Mouse (Mus musculus) telencephalon, adult 2 months (tissue): ENCODE measurements around the gene Myo10.
A peak's percentile ranks its signal among the peaks of the same experiment; 100 is the strongest.

ENCODE experiments used
- DNase-seq: peaks from one replicate; pipeline ENCODE4 v3.0.0-alpha.2; 2011; ENCODE audit warnings: low read depth, low spot score

The Myo10 gene

DNA sequence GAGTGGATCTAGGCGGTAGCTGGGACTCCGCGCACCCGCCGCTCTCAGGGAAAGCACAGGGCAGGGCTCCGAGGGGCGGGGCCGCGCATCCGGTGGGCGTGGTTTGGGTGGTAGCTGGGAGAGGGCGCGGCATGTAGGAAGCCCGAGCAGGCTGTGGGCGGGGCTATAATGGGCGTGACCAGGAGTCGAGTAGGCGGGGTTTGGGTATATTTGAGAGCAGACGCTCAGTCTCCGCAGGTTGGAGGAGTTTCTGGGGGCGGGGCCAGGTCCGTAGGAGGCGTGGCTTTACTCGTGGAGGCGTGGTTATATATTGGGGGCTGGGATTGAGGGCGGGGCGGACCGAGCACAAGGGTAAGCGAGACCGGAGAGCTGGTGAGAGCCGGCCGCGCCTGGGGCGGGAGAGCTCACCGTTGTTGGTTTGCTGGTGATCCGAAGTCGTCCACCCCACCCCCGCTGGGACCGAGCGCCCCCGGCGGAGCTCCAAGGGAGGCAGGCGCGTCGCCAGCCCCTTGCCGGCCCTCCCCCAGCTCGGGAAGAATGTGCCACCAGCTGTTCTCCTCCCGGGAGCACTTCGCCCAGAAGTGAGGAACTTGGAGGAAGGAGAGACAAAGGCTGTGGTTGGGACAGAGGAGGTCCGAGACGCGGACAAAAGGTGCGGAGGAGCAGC is at the start of gene Myo10:
Gene Myo10, plus strand, starts transcription at position 326 of the 667 bp plus-strand sequence.
- peak; percentile 85 for DNase-seq

DNA sequence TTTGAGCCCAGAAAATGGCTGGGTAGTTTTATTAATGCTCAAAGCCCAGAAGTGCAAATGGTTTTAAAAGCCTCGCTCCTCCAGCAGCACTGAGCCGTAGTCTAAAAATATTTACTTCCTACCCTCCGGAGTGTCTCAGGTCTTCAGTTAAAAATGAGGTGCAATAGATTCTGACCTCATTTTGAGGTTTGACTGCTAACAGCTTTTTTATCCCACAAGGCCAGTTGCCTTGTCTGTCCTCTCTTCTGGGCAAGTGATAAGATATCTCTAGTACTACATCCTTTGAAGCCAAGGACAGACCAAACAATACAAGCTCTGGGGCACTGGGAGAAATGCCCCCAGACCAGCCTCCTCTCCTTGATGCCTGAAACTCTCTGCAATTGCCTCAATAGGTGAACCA is 49.2 kb upstream of the Myo10 start:
- no peak for DNase-seq

DNA sequence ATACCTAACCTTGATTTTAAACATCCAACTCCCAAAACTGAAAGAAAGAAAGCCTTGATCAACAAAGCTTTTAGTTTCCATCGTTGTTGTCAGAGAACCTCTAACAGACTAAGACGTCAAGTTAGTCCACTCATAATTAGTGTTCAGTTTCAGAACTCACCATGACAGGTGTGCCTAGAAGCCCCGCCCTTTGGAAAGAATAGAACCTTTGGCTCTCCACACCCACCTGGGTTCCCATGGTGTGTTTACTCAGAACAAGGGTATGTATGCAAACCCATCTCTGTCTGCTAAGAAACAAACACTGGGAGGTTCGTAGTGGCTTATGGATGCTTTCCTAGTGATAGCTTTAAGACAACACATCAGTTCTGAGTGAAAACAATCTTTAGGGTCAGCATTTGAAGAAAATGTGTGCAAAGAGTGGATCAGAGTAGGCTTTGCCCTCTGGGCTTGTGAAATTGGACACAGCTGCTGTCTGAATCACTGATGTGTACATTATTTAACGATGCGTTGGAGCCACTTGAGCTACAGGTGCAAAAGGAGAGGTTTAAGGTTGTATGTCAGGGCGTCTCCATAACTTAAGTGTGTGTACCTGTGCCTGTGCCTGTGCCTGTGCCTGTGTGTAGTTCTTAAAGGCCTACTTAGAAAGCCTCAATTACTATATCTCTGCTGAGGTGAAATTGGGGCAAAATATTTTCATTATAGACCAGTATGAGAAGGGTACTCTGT is 48.3 kb upstream of the Myo10 start:
- no peak for DNase-seq

DNA sequence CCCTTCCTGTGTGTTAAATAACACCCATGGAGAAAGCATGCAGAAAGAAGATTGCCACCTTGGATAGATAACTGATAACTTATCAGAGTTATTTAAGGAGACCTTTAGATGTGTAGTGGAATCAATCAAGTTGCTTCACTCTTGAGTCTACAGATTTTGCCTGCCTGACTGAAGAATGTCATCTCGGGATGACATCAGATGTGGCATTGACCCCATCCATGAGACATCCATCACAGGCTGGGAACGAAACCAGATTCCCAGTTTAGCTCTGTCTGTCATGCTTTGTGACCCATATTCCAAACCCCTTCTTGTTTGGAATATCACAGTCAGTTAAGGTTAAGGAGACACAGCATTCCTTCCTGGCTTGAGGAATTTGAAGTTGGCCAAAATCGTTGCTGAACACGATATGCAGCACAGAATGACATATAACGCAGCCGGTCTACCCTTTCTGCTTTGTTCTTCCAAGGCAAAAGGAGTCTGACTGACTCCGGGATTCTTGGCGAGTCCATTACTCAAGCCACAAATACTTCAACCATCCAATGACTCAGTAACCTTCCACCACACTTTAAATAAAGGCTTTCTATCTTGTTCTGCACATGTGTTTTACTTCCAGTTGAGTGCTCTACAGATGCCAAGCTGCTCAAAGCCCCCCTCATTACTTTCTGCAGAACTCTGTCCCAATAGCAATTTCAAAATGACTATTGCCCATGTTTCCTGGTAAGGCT is 44.8 kb upstream of the Myo10 start:
- DNase-seq: no peak

DNA sequence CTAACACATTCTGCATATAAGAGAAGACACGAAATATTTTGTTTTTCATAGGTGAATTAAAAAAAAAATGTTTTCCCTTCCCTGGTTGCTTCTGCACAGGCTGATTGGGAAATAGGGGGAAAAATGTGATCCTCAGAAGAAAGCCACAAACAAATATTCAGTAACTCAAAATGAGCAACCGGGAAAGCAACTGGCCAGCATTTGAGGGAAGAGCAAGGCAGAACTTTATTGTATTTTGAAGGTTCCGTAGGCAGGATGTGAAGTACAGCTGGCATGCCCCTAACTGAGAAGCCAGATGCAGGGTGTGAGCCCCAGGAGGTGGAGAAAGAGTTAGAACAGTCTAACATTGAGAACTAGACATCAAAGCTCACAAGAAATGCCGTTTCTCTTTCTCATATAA is 44.0 kb upstream of the Myo10 start:
- DNase-seq: no peak

DNA sequence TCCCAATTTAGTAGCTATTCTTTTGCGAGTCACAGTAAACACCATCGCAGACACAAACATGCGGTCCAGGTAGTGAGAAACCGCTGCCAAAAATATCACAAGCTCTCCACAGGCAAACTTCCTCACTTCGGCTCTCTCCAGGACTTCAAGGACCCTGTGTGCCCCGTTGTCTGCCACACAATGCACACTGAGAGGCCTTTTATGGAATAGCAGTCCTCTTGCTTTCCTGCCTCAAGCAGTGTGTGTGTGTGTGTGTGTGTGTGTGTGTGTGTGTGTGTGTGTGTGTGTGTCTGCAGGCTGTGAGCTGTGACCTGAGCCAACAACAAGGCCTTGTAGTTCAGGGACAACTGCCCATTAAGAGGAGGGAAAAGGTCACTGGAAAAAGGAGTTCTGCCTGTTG is 41.6 kb upstream of the Myo10 start:
- no peak for DNase-seq

DNA sequence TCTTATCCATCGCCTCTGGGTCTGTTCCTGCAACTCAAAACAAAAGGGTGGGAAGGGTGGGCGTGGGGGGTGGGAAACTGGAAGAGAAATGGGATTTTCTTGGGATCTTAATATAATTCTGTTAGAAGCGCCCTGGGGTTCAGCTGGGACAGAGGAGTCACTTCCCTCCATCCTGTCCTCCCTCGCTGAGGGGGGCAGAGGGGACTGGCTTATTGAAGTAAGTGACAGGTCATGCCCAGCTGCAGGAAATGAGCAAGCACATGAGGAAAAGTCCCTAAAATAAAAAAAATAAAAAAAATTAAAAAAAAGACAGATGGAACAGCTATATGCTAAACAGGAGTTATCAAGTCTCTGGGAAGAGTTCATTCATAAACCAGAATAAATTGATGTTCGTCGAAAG is 40.3 kb upstream of the Myo10 start:
- DNase-seq: no peak

DNA sequence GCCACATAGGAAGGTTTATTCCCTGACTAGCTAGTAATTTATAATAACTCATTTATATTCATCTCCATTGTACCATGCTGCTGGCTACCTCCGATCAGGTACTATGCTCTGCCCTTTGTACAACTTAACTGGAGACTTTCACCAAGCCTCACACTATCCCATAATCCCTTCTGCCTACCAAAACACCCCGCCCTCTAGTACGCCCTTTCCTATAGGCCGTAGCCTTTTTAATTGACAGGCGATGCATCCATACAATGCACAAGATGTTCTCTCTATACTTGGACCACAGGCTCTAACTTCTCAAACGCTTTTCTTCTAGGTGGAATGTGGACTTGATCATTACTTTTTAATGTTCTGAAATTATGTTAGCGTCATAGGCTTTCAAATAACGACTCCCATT is 39.0 kb upstream of the Myo10 start:
- no peak for DNase-seq

DNA sequence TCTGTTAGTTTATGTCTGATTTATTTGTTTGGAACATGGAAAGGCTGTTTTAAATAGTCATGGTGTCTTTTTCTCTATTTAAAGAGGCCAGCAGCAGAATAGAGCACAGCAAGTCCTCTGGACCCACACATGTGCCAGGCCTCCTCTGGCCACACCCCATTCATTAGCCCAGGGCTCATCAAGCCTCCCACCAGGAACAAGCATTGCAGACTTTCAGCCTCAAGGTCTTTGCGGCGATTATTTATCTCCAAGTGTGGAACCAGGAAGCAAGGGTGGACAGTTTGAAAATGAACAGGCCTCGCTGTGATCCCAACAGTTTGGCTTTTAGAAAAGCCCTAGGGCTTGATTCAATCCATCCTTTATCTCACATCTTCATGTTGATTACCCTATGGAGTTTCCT is 35.5 kb upstream of the Myo10 start:
- no peak for DNase-seq

DNA sequence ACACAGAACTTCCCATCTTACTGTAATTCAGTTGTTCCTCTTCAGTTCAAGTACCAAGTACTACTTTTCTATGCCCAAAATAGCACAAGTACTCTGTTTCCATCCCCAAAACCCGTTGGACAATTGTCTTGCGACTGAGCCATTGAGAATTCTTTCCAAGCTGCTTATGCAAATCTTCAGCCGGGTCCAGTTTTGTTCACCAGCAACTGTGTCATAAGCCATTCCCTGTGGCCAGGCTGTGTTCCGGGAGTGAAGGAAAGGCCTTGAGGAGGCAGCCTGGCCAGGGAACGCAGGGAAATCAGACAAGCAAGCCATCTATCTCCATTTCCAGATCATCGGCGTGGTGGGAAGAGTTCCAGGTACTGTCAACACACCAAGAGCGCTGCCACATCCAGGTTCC is 34.4 kb upstream of the Myo10 start:
- DNase-seq: no peak

DNA sequence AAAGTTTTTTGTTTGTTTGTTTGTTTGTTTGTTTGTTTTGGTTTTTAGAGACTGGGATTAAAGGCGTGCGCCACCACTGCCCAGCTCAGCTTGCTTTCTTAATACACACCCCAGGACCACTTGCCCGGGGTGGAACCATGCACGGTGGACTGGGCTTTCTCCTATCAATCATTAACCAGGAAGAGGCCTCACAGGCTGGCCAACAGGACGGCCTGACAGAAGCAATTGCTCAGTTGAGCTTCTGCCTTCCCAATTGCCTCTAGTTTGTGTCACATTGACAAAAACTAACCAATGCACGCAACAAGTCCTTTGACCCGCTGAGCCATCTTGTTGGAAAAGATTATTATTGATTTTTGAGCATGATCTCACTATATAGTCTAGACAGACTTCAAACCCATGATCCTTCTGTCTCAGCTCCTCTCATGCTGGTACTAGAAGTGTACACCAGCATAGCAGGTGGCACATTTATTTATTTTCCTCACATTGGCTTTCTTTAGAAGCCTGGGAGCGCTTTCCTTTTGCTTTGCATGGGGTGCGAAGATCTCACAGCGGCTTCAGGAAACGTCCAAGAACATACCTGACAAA is 32.9 kb upstream of the Myo10 start:
- no peak for DNase-seq

DNA sequence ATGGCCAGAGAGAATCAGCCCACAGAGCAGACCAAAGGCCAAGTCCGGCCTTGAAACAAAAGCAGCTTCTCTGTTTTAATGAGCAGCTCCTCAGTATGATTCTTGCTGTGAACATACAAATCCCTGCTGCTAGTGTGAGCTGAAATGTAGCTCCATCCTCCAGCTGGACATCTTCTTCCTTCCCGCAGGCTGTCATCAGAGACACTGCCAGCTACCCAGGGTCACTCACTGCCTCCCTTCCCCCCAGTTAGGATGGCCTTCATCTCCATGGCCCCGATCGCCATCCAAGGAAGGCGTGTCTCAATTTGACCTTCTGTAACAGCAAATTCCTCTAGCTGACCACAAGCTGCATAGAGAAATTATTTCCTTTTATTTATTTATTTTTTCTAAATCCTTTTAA is 32.4 kb upstream of the Myo10 start:
- DNase-seq: no peak

DNA sequence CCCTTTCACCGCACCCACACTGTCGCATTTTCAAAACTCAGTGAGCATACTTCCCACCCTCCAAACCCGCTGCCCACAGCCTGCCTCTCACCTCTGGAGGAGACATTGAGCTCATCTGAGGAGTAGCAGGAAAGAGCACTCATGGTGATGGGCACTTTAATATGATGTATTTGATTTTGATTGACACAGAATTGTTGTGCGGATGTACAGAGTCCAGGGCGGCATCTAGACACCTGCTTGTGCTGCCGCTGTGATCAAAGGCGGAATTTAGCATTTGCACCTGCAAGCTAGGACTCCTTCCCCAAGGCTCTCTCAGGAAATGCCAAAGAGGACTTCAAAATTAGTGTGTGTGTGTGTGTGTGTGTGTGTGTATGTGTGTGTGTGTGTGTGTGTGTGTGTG is 31.4 kb upstream of the Myo10 start:
- no peak for DNase-seq

DNA sequence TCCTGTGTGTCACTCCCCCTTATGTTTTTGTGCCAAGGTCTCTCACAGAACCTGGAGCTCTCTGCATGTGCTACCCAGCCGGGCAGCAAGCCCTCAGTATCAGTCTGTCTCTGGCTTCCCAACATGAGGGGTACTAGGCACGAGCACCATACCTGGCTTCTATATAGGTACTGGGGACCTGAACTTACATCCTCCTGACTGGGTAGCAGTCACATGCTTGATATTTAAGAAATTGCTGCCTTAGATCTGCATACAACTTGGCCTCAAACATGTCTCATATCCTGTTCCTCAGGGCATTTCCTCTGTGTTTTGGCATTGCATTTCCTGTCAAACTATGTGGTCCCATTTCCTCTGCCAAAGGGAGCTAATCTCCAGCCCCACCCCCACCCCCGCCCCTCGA is 30.4 kb upstream of the Myo10 start:
- no peak for DNase-seq

DNA sequence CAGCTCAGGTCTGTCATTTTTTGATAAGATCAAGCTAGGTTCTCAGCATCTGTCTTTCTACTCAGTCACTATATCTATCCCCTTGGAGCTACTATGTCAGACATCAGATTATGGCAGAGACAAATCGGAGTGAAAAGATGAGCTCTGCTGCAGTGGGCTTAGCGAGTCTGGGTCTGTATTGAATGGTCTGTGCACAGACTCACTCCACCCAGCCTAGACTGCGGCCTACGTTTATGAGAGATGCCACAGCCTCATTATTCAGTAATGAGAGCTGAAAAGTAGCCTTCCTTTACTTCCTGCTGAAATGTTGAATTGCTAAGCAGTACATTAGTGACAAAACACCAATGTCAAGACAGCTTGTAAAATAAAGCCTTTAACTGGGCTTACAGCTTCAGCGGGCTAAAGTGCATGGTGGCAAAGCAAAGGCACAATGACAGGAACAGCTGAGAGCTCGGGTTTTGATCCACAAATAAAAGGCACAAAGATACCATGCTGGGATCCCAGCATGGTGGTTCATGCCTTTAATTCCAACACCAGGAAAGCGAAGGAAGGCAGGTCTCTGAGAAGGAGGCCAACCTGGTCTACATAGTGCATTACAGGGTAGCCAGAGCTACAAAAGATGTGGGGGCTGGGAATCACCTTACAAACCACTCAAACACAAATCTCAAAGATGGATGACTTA is 28.7 kb upstream of the Myo10 start:
- DNase-seq: no peak

DNA sequence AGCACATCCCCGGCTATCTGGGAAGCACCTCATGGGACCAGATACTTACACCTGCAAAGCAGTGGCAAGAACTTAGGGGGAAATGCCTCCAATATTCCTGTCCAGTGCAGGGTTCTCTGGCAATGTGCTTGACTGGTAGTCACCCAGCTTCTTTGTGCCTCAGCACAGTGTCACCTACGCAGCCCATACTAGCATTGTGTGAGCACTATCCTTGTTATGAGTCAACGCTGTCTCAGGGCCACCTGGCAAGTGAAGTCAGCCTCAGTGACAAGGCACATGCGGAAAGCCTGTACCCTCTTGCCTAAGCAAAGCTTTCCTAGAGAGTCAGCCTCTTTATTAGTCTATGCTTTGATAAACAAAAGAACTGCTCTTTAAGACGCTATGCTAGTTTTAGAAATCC is 24.0 kb upstream of the Myo10 start:
- DNase-seq: no peak

DNA sequence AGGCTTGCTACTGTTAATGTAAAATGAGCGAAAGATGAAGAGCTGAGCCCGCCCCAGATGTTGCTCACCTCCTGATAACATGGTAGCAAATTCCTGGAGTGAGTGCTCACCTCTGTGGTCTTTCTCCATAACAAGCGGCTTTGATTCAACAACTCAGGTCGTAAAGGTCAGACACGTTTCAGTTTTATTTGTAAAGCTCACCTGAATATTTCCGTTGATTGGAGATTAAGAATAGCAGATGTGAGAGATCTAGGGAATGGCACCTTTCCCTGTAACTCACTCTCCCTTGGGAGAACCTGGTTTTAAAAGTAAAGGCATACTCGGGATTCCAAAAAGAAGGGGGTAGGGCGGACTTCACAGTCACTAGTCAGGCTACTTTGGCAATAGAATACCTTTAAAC is 20.0 kb upstream of the Myo10 start:
- DNase-seq: no peak

DNA sequence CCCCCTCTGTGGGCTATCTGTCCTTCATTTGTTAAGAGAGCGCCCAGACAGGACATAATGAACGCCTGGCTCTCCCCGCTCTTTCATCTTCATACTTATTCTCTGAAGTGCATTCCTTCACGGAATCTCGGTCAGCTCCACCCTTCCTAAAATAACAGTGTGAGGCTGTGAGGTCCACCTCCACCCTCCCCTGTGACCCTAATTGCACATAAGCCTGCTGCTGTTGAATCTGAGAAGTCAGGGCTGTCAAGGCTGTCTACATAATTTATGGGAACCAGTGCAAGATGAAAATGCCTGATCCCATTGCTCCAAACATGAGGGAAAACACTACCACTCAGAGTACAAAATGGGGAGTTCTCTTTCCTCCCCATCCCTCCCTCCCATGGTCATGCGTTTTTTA is 19.0 kb upstream of the Myo10 start:
- no peak for DNase-seq

DNA sequence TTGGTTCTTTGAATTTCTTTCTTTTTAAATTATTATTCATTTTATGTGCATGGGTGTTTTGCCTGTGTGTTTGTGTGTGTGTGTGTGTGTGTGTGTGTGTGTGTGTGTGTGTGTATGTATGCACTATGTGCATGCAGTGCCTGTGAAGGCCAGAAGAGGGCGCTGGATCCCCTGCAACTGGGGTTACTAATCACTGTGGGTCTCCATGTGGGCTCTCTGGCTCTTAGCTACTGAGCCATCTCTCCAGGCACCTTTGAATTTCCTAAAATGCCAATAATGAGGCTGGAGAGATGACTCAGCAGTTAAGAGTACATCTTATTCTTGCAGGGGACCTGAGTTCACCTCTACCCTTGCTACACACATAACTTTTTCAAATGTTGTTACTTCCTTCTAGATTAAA is 18.1 kb upstream of the Myo10 start:
- no peak for DNase-seq

DNA sequence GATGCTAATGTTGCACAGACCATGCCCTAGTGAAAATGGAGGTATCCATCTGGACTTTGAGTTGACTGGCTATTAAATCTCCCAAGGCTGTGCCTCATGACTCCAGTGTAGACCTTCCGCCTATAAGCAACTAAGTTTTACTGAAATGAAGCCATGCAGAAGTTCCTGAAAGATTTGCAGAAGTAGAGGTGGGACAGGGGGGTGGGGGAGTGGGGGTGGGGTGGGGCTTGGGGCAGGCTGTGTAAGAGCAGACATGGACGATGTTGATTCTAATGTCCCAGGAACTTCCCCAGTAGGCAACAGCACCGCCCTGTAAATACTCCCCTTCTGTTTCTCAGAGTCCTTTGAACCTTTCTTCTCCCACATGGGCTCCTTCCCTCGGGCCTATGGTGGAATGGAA is 16.9 kb upstream of the Myo10 start:
- DNase-seq: no peak

DNA sequence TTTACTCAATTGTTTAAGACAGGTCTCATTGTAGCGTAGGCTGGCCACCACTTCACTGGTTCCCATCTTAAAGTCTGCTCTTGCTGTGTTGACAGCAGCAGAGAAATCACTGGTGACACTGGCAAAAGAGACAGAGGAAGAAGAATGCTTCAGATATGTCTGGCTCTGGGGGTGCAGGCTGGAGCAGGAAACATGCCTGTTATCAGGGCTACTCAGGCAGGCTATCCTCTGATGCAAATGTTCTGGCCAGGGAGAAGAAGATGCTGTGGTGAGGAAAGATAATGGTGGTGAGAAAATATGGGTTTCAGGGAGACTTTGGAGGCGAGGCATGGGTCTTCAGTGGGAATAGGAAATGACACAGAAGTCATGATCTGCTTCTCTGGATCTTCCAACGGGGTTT is 13.6 kb upstream of the Myo10 start:
- DNase-seq: no peak

DNA sequence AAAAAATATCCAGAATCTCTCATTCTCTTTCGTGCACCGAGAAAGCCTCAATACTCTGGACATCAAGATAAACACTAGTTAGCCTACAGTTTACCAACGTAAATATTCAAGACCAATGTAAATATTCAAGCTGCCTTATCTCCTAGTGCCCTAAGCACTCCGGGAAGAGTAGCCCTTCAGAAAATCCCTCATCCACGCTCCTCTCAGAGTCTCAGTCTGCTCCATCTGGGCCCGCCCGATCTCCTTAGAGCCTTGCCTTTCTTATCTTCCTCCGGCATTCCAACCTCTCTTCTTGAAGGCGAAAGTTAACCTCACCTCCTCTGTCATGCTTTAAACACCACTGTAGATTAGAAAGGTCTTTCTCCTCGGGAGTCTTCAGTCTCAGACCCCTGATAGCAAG is 13.1 kb upstream of the Myo10 start:
- no peak for DNase-seq
